Mouse (Mus musculus) v-Abl transformed pro-B cells (cell line): ENCODE data around the gene Bcl7b.

Experiments used
- in situ Hi-C, 2 experiments: fragments of 400-800 bp; cut with MboI; formaldehyde crosslinking; loops; one replicate each; pipeline ENCODE4 v1.15.1; 2025; ENCODE audit not compliant: unreplicated experiment in 2 of 2

The Bcl7b gene

DNA sequence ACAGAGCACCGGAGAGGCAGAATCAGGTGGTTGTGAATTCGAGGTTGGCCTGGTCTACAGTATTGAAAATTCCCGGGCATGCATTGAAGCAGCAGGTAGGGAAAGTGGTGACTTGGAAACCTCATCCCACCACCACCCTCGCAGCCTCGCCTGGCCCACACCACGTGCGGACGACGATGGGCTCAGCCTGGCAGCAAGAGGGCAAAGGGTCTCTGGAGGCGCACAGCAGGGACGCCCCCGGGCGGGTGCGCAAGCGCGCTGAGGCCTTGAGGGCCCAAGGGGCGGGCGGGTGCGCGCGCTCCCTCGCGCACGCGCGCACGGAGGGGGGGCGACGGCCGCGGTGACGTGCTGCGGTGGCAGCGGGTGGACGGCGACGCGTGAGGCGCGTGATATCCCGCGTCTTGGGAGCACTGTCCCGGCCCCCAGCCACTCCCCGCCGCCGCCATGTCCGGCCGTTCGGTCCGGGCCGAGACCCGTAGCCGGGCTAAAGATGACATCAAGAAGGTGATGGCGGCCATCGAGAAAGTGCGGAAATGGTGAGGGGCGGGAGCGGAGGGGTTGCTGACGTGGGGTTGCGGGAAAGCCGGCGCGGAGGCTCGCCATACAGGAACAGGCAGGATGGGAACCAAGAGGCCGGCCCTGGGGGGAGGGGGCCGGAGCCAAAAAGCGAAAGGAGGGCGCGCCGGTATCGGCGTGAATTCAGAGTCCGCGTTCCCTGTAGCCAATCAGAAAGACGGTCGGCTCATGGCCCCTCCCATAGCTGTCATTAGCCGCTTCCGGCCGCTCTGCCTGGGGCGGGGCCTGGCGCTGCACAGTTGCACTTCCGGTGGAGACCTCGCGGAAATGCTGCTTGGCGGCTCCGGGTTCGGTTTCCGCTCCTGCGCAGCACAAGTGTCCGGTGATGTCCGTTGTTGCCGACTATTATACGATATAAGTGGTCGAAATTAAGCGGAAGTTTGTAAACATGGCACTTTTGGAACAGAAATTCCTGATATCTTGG lies at the start of gene Bcl7b:
Gene Bcl7b (plus strand): TSS at position 221 of the 1,000 bp plus-strand sequence.
- in situ Hi-C loops: no loop called here

DNA sequence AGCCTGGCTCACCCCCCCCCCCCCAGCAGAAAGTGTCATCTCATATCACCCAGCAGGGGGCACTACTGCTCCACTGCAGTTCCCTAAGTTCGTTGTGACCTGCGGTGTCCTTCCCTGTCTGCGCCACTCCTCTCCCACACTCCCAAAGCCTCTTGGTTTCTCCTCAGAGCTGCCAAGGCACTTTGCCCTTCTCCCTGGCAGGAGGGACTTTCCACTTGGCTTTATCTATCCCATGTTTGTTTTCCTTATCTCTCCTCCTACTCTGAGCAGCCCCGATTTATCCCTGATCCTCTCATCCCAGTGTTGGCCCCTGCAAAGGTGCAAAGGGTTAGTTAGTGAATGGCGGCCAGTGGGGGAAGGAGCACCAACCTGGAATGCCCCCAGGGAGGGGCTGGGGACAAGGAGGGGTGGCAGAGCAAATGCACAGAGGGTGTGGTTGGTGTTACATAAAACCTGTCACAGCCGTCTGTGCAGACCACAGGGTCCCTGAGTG lies 49.4 kb upstream of the Bcl7b start:
- in situ Hi-C loops: loop anchor here (5.0 to 10.0 kb wide), 6 partner anchors 74 to 246 kb away; partner anchors contain the start of genes Nsun5 (in 1 of the 2) and Stx1a (in 1 of the 2)

- in situ Hi-C loops: no loop called here
Measured at GRCm38 (mm10) chr5:135120753-135121152, 47.3 kb upstream of the Bcl7b start.

GRCm38 (mm10) chr5:135126121-135126520 lies 42.0 kb upstream of the Bcl7b start:
- in situ Hi-C loops: no loop called here

DNA sequence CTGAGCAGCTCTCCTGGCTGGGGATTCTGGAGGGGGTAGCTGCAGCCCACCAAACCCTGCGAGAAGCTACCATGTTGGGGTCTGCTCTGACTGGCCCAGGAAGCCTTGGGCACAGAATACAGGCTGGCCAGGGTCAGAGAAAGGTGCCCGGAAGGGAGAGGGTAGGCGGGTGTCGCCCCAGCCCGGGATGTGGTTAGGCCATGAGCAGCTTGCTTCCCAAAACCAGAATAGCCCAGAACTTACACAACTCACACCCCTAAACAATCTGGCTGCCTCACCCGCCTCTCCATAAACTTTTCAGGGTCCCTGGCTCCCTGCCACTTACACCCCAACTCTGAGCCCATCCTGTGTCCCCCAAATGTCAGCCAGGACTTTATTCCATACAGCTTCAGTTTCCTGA lies 40.4 kb upstream of the Bcl7b start:
- in situ Hi-C loops: no loop called here

- in situ Hi-C loops: no loop called here
Measured at GRCm38 (mm10) chr5:135129747-135130146, 38.3 kb upstream of the Bcl7b start.

DNA sequence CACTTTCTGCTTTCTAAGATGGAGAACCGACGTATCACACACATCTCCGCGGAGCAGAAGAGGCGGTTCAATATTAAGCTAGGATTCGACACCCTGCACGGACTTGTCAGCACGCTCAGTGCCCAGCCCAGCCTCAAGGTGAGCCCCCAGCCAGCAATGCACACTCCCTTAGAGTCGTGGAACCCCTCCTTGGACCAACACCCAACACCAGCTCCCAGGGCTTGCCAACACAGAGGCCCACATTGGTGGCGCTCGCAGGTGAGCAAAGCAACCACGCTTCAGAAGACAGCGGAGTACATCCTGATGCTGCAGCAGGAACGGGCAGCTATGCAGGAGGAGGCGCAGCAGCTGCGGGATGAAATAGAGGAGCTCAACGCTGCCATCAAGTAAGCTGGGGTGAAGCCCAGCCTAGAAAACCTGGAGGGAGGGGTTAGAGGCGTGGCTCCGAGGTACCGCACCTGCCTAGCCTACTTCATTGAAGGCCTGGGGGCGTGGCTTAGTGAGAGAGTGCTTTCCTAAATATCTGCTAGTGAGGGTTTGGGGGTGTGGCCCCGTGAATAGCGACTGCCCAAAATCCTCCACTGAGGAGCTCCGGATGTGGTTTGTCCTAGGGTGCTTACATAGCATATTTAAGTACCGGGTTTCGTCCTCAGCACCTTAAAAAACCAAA lies 34.2 kb upstream of the Bcl7b start:
- in situ Hi-C loops: no loop called here

GRCm38 (mm10) chr5:135134534-135134933 lies 33.5 kb upstream of the Bcl7b start:
- in situ Hi-C loops: no loop called here

- in situ Hi-C loops: no loop called here
Measured at GRCm38 (mm10) chr5:135139881-135140280, 28.2 kb upstream of the Bcl7b start.

DNA sequence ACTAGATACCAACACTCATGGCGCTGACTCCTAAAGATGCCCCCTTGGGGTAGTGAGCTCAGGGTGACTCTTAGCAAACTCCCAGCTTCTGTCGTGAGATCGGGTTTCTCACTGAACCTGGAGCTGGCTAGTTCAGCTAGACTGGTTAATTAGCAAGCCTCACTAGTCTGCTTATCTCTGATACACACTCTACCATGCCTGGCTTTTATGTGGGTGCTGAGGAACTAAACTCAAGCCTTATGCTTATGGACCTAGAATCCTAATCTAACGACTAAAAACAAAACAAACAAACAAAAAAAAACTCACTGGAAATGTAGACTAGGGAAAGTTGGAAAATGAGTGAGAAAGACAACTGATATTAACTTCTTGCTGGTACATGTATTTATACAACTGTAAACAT lies 23.6 kb upstream of the Bcl7b start:
- in situ Hi-C loops: no loop called here

- in situ Hi-C loops: no loop called here
Measured at GRCm38 (mm10) chr5:135145532-135145931, 22.6 kb upstream of the Bcl7b start.

DNA sequence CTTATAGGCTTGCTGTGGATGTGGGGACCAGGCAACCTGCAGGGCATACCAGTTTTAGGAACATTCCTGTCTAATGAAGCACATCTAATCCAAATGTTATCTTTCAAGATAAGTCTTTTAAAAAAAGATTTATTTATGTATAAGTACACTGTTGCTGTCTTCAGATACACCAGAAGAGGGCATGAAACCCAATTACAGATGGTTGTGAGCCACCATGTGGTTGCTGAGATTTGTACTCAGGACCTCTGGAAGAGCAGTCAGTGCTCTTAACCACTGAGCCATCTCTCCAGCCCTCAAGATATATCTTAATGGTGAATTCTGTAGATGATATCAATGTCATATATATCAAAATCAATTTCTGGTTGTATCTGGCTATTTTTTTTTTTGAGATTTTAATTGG lies 22.1 kb upstream of the Bcl7b start:
- in situ Hi-C loops: no loop called here

DNA sequence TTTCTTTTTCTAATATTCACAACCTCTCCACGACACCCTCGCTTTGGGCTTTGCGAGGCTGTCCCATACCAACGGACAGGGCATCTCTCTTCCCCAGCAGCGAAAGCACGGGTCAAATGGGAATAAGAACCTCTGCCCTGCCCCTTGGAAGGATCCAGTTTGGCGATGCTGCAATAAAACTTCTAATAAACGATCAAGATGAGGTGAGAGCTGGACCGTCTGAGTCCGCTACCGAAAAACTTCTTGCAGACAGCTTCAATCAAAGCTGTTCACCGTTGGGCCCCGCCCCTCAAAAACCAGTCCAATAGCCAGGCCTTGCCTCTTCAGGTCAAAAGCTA lies 19.4 kb upstream of the Bcl7b start:
- in situ Hi-C loops: no loop called here

GRCm38 (mm10) chr5:135149053-135149819 lies 18.8 kb upstream of the Bcl7b start, which contains the start of gene Tbl2:
Gene Tbl2, plus strand, starts transcription at chr5:135149657.
- in situ Hi-C loops: no loop called here

GRCm38 (mm10) chr5:135149820-135150178 lies 18.3 kb upstream of the Bcl7b start:
- in situ Hi-C loops: no loop called here

- in situ Hi-C loops: no loop called here
Measured at GRCm38 (mm10) chr5:135156496-135156895, 11.6 kb upstream of the Bcl7b start.

GRCm38 (mm10) chr5:135161221-135161620 lies 6.9 kb upstream of the Bcl7b start:
- in situ Hi-C loops: no loop called here

GRCm38 (mm10) chr5:135161650-135162049 lies 6.4 kb upstream of the Bcl7b start:
- in situ Hi-C loops: no loop called here

DNA sequence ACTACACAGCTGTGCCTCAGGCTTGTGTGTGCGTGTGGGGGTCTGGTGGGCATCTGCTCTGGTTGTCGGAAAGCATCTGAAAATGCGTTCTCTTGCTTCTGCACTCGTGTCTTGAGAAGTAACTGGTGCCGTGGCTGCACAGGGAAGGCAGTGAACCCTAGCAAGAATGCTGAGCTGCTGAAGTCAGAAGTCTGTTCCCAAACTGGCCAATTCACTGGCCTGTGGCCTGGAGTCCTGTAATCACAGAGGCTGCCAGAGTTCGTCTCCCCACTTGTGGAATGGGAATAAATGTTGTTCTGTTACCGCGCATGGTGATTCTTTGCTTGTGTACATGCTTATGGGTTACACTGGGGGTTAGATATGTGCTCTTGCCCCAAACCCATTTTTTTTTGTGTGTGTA lies 5.7 kb upstream of the Bcl7b start:
- in situ Hi-C loops: no loop called here

DNA sequence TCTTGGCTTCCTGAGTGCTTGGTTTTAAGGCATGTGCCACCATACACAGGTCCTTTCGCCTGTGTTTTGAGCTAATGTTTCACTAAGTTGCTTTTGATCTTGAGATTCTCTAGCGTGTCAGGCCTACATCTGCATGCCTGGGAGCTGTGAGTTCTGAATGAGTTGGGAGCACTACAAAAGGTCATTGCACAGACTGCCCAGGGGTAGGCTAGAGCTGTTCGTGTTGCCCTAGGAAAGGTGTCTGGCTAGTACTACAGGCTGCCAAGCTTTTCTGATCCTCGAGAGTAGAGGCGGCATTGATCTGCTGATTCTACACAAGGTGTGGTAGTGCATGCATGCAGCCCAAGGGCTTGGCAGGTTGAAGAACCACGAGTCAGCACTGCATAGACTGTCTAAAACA lies 5.3 kb upstream of the Bcl7b start:
- in situ Hi-C loops: no loop called here

- in situ Hi-C loops: no loop called here
Measured at GRCm38 (mm10) chr5:135166909-135167308, 1.2 kb upstream of the Bcl7b start.
